Mouse (Mus musculus): ENCODE results near the gene Srms.

DNA sequence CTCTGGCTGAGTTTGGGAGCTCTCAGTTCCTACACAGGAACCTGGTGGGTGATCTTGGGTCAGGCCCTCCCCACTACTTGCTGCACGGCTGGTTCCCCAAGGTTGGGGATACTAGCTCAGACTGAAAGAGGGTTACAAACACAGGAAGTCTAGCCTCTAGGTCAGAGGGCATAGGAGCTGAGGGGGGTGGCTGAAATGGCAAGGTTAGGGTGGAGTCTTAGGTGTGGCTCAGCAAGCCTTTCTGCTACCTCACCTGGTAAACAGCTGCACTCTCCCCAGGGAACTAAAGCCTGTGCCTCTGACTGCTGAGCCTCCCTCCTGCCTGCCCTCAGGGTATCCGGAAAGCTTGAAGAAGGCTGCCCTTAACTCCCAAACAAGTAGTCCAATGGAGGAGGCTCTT is 24.3 kb downstream of the Srms start:
- no peak for TF ChIP-seq CTCF (IDR thresholded peaks at IDR 0.05; ENCODE audit: insufficient read depth, low read depth, low read length)
- TF ChIP-seq POLR2A (IDR thresholded peaks at IDR 0.05; ENCODE audit: insufficient read depth, low read depth, low read length): no peak
